Mouse (Mus musculus): ENCODE results near the gene Nisch.

The Nisch gene

DNA sequence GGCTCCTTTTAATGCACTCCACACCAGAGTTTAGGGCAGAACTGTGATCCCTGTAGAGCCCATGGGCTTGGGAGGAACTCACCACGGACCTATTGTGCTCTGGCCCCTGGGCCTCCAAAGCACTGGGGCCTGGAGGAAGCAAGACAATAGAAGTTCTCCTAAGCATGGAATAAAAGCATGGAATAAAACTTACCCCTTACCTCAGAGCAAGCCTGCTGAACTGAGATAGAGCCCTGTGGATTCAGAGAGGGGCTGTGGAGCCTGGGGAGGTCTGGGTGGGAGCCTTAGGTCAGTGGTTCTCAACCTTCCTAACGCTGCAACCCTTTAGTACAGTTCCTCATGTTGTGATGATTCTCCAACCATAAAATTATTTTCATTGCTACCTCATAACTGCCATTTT lies at the start of gene Nisch:
Gene Nisch (minus strand): TSS at position 101 of the 400 bp plus-strand sequence.
- no peak for DNase-seq (ENCODE audit: low spot score)

DNA sequence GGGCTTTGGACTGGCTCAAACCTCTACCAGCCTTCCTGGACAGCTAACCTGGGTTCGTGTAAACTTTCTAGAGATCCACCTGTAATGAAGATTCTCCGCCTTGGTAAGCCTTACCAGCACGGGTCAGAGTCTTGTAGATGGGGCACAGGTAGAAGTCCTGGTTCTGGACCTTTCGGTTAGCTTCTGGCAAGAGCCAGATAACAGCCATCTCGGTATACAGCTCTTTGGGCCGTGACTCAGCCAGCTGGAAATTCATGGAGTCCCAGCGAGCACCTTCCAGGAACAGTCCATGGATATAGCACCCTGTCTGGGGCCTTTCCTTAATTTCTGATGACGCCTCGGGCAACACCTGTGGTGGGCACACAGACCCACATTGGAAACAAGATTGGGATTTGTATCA lies 44.2 kb upstream of the Nisch start:
- no peak for DNase-seq (ENCODE audit: low spot score)

DNA sequence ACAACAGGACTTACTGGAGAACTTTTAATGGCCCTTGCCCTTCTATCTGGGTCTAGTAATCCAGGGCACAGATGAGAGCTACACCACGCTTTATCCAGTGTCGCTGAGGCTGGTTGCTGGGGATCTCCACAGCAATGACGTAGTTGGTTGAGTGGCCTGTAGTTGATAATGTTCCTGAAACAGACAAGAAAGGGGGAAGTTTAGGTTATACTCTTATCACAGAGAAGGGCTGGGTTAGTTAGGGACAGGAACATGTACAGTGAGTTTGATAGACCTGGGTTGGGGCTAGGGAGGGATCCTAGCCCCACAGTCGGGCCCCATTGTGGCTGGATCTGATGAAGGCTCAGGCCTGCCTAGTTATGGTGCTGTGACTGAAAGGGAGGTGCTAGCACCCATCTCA lies 43.6 kb upstream of the Nisch start:
- no peak for DNase-seq (ENCODE audit: low spot score)

DNA sequence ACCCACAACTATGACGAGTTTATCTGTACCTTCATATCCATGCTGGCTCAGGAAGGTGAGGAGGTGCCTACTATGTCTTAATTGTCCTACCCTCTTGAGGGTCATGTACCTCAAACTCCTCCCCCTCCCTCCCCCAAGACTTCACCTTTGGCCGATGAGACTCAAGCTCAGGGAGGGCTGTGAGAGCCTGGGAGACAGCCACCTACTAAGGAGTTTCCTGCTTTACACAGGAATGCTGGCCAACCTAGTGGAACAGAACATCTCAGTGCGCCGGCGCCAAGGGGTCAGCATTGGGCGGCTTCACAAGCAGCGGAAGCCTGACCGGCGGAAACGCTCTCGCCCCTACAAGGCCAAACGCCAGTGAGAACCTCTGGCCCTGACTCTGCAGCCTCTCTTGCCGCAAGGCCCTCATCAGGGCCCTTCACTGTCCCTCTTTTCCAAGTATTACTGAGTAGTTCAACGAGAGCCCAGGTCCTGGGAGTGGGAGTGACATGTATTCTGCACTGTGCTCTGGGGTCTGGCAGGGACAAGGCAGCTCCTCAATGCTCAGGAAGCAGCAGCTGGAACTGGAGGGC lies 41.8 kb upstream of the Nisch start:
- DNase-seq (ENCODE audit: low spot score), result no peak

DNA sequence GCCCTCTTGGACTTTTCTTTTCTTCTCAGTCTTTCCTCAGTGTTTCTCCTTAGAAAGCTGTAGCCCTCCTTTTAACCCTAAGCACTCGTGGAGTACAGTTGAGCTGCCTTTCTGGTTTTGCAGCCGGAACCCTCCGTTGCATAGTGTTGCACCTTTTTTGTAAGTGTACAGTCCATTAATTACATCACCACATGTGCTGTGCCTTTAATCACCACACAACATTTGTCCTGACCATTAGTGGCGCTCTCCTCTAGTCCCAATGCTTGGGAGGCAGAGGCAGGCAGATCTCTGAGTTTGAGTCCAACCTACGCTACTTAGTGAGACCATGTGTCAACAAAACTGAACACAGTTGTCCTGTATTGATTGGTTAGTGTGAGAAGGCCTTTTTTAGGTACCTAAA lies 35.3 kb upstream of the Nisch start:
- DNase-seq (ENCODE audit: low spot score), result no peak

DNA sequence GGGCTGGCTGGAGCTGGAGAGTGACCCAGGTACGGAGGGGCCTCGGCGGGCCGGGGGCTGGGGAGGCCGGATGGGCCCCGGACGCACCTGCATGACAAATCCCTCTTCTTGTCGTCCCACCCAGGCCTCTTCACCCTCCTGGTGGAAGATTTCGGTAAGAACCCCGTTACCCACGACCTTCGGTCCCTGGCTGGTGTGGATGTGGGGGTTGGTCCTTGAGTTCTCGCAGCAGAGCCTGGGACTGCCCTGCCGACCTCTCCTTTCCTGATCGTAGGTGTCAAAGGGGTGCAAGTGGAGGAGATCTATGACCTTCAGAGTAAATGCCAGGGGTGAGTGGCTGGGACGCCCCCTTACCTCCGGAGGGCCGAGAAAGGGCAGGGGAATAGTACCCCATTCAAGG lies 34.9 kb upstream of the Nisch start:
- no peak for DNase-seq (ENCODE audit: low spot score)

DNA sequence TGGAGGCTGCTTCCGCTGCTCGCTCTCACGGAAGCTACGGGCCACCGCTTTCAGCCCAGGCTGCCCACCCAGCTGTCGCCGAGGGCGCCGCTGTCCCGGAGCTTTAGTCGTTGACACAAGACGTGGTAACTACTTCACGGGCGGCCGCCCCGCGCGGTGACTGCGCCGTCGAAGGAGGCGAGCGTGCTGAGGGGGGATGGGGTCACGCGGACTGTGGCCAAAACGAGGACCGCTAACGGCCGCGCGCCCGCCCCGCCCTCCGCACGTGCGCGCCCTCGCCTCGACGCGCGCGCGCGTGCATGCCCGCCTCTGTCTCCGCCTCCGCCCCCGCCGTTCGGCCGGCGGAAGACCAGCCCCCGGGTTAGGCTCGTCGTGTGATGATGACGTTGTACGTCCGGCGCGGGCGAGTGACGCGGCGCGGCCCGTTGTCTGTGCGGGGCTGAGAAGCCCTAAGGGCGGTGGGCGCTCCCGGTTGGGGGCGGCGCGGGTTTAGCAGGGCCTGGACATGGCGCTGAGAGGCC lies 34.4 kb upstream of the Nisch start, which contains the start of the genes Phf7 and Bap1:
Gene Phf7 (minus strand): TSS at position 234 of the 521 bp plus-strand sequence.
Gene Bap1 (plus strand): TSS at position 367 of the 521 bp plus-strand sequence.
- peak; percentile 94 for DNase-seq (ENCODE audit: low spot score)

DNA sequence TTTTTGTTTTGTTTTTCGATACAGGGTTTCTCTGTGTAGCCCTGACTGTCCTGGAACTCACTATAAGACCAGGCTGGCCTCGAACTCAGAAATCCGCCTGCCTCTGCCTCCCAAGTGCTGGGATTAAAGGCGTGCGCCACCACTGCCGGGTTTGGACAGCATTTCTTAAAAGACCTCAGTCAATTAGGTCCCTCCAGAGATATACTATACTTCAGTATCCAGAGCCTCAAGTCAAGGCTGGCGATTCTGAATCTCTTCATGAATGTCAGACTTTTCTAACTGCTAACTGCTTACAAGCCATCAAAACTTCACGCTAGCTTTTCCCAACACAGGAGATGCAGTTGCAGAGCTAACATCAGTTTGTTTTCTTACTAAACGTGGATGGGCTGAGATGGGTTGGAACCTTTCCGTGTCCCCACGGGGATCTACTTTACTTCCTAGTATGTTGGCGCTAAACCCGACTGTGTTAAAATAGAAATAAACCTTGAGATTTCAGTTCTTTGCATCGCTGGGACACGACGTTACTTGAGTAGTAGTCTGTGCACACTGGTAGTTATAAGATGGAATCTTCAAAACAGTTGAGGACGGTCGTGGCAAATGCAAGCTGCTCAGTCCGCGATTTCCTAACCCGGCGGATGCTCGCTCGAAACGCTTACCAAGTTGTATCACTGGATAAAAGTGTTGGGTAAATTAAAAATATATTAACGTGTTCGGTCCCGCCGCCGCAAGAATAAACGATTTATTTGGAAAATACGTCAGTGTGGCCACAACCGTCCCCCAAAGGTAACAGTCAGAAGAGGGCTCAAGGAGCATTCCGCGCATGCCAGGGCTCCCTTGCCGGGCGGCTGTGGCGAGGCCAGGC lies 33.7 kb upstream of the Nisch start:
- no peak for DNase-seq (ENCODE audit: low spot score)

DNA sequence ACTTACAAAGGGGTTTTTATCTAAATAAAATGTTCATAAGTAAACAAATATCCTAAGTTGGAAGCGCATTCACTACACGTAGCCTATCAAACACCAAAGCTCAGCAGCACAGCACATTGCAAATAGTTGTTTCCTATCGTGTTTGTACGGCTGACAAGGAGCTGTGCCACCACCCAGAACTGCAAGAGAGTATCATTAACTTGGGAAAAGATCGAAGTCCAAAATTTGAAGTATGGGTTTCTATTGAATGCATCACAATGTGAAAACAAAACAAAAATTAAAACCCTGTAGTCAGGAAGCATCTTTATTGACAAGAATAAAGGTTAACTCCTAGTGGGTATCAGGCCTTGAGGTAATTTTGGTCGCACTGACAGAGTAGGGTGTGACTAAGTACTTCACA lies 31.6 kb upstream of the Nisch start:
- DNase-seq (ENCODE audit: low spot score), result no peak

DNA sequence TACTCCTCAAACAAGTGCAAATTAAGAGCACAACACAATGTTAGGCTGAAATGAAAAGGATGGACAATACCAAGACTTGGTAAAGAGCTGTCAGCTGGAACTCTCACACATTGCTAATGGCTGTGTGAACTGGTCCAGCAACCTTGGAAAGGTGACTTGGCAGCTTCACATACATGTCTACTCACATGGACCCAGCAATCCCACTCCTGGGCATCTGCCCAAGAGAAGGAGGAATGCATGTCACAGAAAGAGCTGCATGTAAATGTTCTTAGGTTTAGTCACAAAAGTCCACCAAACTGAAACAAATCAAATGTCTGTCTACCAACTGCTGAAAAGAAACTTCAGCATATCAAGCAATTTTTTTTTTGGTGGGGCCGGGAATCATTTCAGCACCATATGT lies 29.2 kb upstream of the Nisch start:
- DNase-seq (ENCODE audit: low spot score), result no peak

DNA sequence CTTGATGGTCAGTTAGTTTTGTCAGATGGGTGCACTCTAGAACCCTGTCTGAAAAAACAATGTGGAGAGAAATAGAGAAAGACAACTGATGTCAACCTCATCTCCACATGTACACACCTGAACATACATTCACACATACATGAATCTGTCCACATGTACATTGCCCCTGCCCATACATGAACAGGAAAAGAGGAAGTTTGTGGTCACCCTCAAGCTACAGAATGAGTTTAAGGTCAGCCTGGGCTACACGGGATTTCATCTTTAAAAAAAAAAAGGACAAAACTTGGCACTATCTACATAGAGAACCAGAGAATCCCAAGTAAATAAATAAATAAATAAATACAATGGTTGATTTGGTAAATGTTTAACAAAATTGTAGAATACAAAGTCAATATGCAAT lies 28.0 kb upstream of the Nisch start:
- DNase-seq (ENCODE audit: low spot score), result no peak

DNA sequence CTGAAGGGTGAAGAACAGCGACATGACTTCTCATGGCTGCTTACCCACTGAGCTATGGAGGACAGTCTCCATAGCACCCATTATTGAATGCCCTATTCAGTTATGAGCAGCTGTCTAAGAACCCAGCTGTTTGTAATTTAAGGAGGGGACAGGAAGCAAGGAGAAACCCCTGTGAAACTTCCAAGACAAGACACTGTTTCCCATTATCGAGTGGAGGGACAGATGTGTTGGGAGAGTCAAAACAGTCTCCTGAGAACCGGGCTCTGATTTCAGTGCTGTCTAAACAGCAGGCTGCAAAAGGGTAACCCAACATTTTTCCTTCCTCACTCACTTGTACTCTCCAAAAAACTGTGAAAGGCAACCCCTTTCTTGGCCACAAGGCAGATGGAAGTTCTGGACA lies 23.8 kb upstream of the Nisch start:
- DNase-seq (ENCODE audit: low spot score), result no peak

DNA sequence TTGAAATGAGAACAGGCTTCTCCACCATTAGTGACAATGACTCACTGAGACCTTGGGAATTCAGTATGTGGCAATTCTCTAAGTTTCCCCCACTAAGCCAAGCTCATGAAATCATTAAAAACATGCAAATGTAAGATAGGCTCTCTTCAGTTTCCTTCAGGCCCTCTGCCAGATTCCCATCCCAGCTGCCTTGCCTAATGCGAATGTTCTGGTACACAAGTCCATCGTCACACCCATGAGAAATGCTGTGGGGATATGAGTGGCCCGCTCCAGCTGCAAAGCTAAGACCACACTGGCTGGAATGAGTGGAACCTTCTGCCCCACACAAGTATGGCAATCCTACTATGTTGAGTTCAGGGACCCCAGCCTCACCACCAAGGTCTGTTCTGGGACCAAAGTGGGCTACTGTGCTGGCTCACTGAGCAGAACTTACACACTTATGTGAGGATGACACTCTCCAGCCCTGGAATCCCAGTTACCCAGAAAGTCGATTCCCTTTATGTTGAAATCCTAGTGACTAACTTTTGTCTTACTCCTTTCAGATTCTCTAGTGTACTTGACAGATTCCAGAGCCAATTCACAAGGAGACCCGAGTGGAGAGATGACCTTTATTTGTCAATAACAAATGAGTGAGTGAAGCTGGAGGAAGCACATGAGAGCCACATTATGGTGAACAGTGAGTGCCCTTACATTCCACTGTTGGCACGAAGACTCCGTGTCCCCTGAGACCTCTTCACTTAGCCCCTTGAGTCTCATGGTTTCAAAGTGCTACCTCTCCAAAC lies 20.5 kb upstream of the Nisch start:
- peak; percentile 54 for DNase-seq (ENCODE audit: low spot score)

DNA sequence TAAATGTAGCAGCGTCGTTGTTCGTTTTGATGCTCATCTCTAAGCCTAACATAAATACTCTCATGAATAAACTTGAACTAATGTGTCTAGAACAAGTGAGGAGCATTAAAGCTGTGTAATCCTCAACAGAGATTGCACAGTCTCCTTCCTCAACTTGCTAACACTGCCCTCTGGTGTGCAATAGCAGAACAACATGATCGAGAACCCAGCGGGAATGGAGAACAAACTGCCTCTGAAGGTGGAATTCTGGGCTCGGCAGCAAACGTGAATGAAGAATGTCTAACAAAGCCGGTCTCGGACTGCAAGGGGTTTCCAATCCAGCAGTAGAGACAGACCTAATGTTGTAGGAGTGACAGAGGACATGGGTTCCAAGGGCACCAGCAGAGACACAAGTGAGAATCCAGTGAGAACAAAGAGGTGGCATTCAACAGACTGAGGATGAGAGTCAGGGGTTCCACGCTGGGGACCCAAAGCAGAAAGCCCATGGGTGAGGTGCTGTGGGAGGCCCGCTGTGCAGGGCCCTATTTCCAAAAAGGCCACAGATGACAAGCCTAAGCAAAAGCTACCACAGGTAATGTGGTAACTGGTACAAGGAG lies 17.3 kb upstream of the Nisch start:
- DNase-seq (ENCODE audit: low spot score), result peak; percentile 86

DNA sequence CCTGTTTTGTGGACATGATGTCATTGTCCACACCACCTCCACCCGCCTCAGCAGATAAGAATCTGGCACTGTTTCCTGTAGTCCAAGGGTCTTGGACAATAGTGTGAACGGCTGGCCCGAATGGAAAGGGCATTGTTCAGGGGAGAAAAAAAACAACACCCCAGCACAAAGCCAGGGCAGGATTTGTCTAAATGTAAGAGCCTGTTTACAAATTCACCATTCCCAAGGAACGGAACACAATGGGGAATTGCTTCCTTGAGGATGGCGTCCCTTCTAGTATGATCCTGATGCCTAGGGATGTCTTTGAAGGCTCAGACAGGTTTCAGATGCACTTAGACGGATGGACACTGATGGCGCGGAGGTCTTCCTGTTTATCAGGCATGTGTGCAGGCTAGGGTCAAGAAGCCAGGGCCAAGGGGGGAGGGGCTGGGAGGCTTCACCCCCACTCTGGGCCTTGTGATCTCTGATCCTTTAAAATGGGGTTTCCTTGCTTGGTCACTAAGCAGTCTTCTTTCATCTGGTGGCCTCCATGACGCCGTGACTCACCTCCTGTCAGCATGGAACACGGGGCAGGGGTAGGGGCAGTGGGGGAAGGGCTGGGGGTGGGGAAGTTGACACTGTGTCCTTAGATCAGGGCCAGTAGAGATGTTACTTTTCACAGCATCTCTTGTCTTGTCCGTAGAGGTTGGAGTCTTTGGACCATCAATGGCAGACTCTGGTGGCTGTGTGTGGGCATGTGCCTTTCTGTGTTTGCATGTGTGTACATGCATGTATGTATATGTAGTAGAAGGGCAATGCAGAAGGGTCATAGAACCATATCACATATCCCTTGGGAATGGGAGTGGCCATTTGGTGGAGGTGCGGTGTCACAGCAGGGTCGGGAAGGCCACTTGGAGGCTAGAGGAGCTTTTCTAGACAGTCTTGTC lies 16.6 kb upstream of the Nisch start:
- DNase-seq (ENCODE audit: low spot score), result no peak

DNA sequence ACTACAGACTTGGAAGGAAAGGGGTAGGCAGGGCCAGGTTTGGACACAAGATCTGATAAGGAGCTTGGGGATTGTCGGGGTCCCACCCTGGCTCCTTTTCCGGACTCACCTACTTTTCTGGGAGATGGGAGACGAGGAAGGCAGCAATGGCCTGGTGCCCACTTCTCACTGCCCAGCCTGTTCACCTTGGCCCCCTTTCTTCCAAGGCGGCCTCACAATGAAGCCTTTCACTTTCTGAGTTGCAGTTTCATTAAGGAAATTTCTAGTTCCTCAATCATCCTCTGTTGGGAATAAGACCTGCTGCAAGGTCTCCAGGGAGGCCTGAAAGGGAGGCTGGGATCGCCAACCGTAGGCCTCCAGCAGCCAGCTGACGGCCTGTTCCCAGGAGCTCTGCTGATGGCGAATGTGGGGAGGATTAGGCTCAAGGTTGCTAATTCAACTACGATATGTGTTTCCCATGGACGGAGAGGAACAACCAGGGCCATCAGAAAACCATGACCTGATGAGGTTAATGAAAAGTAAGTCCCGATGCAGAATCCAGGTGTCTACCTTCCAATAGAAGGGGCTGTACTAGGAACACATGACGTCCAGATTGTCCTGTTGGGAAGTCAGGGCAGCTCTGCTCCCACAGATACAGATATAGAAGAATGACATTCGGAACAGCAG lies 15.8 kb upstream of the Nisch start:
- no peak for DNase-seq (ENCODE audit: low spot score)

DNA sequence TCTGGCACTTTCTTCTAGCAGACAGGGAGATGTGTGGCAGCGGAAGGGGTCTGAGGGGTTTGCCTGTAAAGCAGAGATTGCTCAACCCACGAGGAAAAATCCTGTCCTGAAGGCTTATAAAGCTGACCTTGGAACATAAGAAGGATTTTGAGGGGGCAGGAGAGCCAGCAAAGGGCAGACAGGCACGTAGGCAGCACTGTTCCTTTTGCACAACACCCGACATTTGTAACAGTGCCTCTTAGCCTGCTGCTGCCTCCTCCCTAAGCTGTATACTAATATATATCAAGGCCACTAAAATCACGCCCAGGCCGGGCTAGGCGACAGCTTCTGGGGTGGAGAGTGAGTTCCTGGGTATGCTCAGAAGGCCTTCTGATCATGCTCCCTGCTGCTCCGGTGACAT lies 13.7 kb upstream of the Nisch start:
- DNase-seq (ENCODE audit: low spot score), result no peak

DNA sequence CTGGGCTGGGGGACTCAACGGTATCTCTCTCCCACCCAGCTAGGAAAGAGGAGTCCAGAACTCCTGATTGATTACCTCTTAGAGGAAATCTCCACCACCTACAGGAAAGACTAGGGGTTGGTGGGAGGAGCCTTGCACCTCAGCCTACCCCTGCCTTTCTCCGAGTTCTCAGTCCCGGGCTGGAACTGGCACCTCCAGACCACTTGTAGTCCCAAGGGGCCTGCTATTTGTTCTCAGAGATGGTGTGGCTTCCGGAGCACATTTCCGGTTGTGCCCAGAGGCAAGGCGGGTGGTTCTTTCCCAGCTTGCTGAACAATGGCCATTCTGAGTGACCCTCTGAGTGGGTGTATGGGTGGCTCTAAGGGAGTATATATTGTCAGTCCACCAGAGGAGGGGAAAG lies 11.5 kb upstream of the Nisch start:
- DNase-seq (ENCODE audit: low spot score), result no peak

DNA sequence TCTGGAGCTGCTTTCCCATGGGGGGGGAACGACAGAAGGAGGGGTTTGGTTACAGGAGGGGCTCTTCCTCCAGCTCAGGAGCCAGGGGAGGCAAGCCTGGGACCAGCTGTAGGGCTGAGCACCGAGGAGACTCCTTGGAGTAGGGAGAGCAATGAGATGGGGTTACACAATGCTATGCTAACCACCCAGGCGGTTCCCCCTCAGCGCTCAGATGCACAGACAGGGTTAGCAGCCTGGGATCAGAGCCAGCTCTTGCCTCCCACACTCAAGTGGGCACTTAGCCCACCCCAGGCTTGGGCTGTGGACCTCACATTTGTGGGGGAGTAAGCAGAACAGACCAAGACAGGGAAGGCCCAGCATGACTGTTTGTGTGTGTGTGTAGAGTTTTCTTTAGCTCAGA lies 10.2 kb upstream of the Nisch start:
- peak; percentile 57 for DNase-seq (ENCODE audit: low spot score)

DNA sequence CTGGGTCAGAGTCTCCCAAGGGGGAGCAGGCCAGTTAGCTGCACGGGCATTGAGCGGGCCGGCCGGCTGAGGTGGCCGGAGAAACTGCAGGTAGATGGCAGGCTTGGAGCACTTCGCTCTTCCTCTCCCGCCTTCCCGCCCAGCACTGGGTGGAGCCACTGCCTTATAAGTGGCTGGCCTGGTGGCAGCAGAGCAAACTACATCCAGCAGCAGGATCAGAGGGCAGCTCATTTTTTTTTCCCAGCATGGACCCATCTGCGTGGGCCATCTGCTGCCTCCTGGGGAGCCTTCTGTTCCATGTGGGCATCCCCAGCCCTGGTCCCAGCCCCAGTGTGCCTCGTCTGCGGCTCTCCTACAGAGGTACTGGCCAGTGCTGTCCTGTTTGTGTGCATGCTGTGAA lies 920 bp upstream of the Nisch start, which contains the start of gene Sema3g:
Gene Sema3g (plus strand): TSS at position 195 of the 400 bp plus-strand sequence.
- peak; percentile 69 for DNase-seq (ENCODE audit: low spot score)
